Mouse (Mus musculus) ES-E14 (cell line): ENCODE results near the gene Cyb5r3.

ENCODE experiments used
- CHD2 ChIP-seq: IDR thresholded peaks from 2 replicates; pipeline ENCODE4 v1.6.1; 2014; ENCODE audit warnings: mild to moderate bottlenecking, low read depth, low read length, inconsistent platforms
- HCFC1 ChIP-seq: IDR thresholded peaks from 2 replicates; pipeline ENCODE4 v1.6.1; 2012; ENCODE audit warnings: low read length, inconsistent platforms, borderline replicate concordance; ENCODE audit not compliant: insufficient read depth
- MAFK ChIP-seq: IDR thresholded peaks from 2 replicates; pipeline ENCODE4 v1.6.1; 2014; ENCODE audit warnings: mild to moderate bottlenecking, low read depth, low read length, inconsistent platforms; ENCODE audit not compliant: insufficient read depth
- ZC3H11A ChIP-seq: IDR thresholded peaks from 2 replicates; pipeline ENCODE4 v1.6.1; 2012; ENCODE audit warnings: low read depth, mild to moderate bottlenecking, inconsistent platforms, low read length, borderline replicate concordance
- ZNF384 ChIP-seq: IDR thresholded peaks from 2 replicates; pipeline ENCODE4 v1.6.1; 2012; ENCODE audit warnings: low read depth, low read length, inconsistent platforms

GRCm38 (mm10) chr15:83215322-83216216 lies 43.2 kb upstream of the Cyb5r3 start:
- no peak for TF ChIP-seq MAFK
- no peak for TF ChIP-seq HCFC1
- no peak for TF ChIP-seq ZC3H11A
- no peak for TF ChIP-seq ZNF384
- TF ChIP-seq CHD2, result no peak
